Mouse (Mus musculus): ENCODE data around the gene Adprh.

Gene Adprh

DNA sequence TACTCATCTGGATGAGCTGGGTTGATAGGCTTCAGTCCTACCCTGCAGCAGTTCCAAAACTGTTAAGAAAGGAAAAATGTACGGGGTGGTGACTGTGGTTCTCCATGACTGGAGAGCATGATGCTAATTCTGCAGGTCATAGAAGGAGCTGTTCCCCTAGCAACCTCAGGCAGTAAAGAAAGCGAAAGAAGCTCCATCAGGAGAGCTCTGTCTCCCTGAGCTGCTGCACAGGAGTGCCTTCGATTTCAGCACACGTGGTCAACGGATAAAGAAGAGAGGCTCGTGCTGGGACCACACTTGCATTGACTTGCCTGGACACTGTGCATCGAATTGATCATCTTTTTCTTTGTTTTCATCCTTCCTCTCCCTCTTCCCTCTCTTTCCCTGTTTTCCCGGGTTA is 10.3 kb downstream of the Adprh start:
- DNase-seq (ENCODE audit: low spot score), result no peak

DNA sequence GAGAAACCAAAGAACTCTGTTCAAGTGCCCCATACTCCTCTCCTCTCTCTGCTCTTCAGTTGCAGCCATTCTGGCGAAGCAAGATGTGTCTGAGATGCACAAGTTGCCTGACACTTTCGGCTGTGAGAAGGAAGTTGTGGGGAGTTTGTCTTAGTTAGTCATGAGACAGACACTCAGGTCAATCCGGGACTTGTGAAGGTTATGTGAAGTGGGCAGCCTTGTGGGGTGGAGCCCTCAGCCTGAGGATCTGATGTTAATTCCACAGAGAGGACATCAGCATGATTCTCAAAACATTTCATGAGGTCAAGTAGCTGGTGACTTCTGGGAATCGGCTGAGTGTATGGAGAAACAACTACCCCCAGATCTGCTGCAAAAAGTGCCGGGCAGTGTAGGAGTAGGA is 10.9 kb downstream of the Adprh start:
- DNase-seq (ENCODE audit: low spot score), result no peak

DNA sequence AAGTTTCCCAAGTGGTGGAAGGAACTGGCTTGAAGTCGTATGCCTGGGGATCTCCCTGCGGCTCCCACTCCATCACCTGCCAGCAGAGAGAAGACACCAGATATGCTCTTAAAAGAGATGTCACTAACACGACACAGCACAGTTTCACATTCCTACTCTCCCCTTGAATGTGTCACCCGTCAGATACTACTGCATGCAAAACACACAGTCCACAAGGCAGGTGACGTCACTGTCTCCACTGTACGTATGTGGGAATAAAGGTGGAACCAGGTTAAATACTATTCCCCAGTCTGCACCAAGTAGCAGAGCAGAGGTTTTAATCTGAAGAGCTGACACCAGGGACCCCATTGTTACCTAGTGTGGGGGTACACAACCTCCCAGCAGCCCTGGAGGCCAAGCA is 12.1 kb downstream of the Adprh start:
- no peak for DNase-seq (ENCODE audit: low spot score)

DNA sequence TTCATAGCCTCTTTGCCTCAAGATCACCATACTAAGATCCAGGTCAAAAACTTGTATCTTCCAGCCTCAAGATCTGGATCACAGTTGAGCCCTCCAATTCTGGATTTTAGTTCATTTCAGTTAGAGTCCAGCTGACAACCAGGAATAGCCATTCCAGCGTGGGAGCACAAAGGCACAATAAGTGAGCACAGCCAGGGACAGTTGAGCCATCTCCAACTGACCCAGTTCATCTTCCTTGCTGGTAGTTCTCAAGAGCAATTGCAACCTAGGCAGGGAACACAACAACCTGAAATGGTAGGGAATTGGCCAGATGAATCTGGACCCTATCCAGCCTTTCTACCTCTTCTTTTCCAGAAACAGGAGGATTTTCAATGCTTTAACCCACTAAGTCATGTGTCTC is 13.3 kb downstream of the Adprh start:
- no peak for DNase-seq (ENCODE audit: low spot score)

DNA sequence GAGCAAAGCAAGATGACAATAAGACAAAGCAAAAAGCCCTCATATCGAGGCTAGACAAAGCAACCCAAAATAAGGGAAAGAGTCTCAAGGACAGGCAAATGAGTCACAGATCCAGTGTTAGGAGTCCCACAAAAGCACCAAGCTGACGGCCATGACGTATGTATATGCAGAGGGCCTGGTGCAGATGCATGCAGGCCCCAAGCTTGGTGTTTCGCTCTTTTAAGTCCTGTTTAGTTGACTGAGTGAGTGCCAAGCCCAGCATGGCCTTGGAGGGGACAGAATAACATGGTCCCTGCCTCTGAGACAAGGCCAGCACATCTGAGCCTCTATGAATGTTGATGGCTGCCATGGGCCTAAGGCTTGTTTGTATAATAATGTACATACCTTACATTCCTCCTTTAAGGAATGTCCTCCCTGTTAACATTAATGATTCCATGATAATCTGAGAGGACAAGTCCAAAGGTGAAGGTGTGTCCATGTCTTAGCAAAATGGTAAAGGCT is 18.2 kb downstream of the Adprh start:
- no peak for DNase-seq (ENCODE audit: low spot score)

DNA sequence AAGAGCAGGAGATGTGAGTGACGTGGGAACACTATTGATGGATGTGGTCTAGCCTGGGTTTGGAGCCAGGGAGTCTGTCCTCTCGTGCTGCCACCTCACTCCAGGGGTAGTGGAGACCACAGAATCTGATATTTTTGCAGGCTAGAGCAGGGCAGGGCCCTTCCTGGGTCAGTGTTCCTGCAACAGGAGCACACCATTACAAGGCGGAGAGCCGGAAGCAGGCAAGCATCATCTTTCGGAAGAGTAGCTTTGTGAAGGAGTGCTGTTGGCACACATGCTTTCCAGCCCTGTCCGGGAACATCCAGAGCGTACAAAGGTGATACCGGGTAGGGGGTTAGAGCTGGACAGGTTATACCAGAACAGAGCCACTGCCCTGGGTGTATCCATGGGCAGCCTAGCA is 19.0 kb downstream of the Adprh start:
- DNase-seq (ENCODE audit: low spot score), result no peak

DNA sequence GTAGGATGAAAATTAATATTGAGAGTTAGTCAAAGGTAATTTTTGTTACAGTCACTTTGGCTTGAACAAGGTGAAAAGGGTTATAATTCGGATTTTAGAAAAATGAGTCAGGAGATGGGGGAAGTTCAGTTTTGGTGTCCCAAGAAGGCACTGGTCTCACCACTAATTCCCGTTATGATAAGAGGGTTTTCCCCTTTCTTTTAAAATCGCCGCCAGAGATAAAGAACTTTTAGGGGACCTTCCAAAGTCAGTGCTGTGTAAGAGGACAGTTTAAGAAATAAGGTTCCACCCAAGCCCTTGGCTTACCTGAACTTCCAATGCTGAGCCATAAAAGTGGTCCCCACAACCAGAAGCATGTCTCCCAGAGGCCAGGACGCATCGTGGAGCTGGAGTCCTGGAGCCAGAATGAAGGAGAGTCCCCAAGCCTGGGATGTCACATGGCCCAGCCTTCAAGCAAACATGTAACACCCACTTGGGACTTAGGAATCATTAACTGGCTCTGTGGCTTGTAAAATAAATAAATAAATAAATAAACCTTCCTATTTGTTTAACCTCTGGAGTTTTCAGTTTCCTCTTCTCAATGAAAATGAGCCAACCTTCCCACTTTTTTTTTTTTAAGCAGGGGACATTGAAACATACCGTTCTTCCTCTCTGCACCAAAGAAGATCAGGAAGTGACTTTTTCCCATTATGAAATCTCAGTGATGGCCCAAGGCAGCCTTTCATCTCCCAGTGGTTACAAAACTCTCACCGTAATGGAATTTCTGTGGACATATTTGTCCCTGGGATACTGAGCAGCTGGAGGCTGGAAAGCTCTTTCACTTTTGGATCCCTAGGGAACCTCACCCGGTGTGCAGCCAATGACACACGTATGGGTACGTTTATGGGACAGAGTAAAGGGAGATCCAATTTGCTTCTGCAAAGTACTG is 19.7 kb downstream of the Adprh start, which contains the start of gene Pla1a:
Gene Pla1a (minus strand): TSS at position 648 of the 928 bp plus-strand sequence.
- no peak for DNase-seq (ENCODE audit: low spot score)

DNA sequence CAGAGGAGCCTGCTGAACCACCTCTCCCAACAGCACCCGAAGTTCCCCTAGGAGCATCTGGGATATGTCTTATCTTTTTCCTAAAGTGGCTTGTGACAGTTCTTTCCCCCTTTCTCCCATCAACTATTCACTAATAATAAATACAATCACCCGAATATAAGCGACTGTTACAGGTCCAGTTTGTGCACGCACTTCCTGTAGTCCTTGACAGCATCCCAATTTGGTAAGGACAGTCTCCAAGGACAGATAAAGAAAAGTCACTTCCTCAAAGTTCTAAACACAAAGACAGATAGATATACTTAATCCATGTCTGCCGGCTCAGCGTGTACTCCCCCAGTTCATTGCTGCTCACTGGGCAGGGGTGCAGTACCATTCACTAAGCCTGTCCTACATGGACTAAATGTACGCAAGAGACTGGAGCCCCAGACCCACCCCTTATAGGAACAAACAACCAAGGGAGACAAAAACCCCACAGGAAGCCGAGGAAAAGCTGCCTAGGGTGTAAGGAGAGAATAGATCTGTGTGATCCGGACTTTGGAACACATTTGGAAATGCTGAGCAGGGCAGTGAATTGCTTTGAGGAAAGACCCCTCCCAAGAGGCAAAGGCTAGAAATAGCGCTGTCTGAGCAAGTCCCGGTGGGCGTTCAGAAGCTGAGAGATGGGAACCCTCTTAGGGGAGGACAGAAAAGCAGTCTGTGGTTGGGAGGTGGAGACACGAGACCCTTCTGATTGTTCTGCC is 20.9 kb downstream of the Adprh start:
- no peak for DNase-seq (ENCODE audit: low spot score)

DNA sequence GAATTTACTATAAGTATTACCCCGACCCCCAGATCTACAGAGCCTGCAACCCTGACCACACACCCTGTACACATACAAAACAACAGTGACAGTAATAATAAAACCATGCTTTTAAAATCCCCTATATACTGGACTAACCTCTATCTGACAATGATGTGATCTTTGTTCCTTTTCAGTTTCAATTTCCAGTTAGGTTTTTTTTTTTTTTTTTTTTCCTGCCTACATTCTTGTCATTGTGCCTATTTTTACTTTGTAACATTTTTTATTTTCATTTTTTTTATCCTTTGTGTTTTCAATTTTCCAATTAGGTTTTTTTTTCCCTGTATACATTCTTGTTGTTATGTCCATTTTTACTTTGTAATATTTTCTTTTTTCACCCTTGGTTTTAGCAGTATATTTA is 26.7 kb downstream of the Adprh start:
- DNase-seq (ENCODE audit: low spot score), result no peak

DNA sequence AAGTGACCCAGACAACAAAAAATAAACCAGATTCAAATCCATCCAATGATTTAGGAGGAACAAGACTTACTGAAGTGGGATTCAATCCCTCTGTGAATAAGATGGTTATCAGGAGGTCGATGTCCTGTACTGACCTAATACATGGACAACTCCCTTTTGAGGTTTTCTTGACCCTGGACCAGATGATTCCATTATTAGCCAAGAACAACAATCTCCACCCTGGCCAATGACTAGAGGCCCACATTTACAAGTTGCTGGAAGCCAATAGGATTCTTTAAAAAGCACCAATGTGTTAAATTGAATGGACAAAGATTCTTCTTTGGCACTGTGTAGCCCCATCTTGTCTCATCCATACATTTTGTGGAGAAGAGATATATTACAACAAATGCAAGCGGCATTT is 27.1 kb downstream of the Adprh start:
- DNase-seq (ENCODE audit: low spot score), result no peak

DNA sequence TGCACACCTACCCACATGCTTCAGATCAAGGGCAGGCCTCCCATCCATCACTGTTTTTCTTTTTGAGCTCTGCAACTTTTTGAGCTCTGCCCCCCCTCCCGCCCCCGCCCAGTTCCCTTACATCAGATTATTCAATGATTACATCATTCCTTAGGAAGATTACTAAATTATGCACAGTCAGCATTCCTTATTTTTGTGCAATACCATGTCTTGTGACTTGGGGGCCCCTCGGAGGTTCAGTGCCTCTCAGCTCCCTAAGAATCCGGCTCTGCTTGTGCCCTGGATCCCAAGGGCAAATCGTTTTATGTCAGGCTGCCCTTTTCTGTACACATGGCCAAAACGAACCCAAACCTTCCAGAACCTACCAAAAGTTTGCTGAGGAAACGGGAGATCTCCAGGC is 37.5 kb downstream of the Adprh start:
- DNase-seq (ENCODE audit: low spot score), result no peak

DNA sequence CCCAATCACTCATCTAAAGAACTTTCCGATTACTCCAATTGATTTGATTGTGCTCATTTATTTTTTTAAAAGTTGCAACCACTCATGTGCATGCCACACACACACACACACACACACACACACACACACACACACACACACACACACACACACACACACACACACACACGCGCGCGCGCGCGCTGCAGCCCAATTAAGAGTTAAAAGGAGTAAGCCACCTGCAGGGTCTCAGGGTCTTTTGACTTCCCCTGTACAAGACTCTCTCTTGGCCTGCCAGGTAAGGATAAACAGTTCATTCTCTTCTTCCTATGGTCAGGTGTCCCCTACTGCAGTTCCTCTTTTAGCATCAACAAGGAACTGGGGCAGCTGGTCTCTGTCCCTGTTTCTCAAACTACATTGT is 44.1 kb downstream of the Adprh start:
- no peak for DNase-seq (ENCODE audit: low spot score)

DNA sequence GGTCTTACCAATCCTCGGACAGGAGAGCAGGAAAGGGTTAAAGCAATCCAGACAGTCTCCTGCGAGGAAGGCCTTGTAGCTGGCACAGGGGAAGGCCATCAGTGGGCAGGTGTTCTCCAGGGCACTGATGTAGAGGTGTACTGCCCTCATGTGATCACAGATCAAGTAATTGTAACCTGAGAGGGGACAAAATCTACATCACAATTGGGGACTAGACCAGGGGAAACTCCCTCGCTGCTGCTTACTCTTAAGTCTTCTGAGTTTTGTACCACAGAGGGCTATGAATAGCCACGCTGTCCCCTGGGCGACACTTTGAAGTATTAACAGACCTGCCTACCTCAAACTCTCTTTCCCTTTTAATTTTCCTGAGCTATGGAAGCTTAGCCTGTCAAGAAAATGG is 44.9 kb downstream of the Adprh start:
- DNase-seq (ENCODE audit: low spot score), result no peak

DNA sequence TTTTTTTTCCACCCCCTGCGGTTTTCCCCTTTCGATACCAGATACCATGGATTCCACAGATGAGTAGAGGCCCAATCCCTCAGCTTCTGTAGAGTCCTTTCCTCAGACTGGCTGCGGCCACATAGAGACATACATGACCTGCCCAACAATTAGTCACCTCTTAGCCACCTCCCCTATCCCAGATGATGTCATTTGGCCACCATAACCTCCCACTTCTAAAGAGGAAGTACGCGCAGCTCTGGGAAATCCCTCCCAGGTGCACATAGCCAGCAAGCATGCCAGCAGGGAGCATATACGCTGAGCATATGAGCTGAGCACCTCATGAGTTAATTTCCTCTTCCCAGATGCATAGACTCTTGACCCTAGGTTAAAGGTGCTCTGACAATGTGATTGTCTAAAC is 45.8 kb downstream of the Adprh start:
- DNase-seq (ENCODE audit: low spot score), result no peak

DNA sequence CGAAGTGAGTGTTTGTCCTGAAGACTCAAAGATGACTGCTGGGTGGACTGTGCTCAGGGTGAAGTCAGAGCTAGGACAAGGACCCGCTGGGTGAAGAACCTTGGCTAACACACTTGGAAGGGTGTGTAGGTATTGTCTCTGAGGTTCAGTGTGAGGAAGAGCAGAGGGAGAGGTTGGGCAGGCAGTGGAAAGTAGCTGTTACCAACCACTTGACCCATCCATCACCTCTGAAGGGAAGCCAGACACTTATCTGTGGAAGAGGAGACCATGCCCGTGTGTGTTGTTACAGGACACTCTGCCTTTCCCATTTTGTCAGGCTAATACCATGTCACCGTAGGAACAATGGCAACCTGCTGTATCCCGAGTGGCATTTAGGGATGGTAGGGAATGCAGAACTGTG is 46.2 kb downstream of the Adprh start:
- DNase-seq (ENCODE audit: low spot score), result no peak

DNA sequence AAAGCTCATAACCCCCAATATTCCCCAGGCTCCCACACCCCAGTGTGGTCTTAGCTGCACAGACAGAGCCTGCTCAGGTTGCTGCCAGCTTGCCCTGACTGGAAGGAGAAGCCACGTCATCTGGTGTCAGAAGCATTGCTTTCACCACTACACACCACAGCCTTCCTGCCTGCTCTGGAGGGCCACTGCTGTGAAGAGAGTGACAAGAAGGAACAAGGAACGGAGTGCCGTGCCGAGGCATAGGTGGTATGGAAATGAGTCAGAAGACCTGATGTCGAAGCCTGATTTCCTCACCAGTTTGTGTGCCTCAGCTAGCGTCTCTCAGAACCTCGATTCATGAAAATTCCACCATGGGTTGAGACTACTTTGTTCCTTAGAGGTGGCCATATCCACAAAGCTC is 48.9 kb downstream of the Adprh start:
- no peak for DNase-seq (ENCODE audit: low spot score)

DNA sequence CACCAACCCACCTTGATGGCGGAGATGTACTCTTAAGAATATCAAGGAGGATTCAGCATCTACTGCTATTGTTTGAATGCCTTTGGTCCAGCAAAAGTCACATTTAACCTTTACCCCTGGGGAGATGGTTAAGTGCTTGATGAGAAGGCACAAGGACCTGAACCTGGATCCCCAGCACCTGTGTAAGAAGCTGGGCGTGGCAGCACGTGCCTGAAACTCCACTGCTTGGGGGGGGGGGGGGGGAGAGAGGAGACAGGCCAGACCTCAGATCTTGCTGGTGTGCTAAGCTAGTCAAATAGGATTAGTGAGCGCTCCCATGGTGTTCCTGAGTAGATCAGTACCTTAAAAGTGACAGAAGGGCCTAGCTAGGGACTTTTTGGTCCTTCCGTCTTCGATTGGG is 51.0 kb downstream of the Adprh start:
- DNase-seq (ENCODE audit: low spot score), result no peak

DNA sequence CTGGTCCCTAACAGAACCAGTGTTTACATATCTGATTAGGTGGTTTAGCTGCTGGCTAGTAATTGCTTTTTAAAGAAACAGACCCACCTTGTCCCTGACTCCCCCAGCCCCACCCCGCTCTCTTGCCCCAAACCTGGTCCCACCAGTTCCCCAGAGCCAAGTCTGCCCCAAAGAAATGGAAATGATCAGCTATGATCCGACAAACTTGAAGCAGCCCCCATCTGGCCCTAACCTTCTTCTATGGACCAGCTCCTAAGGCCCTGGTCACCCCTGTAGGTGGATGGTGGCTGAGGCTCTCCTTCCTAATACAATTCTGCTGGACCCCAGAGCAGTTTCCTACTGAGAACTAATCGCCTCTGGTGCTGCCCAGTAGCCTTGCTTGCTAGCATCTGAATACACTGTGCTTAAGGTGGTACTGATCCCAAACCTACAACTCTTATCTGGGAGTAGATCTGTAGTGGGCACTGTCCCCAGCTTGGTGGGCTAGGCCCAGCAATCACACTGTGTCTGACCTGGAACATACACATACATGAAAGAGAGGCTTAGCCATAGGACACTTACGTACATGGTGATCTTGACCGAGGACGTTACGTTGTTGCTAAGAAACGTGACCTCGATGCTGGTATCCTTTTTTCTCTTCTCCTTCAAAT is 52.1 kb downstream of the Adprh start:
- no peak for DNase-seq (ENCODE audit: low spot score)

DNA sequence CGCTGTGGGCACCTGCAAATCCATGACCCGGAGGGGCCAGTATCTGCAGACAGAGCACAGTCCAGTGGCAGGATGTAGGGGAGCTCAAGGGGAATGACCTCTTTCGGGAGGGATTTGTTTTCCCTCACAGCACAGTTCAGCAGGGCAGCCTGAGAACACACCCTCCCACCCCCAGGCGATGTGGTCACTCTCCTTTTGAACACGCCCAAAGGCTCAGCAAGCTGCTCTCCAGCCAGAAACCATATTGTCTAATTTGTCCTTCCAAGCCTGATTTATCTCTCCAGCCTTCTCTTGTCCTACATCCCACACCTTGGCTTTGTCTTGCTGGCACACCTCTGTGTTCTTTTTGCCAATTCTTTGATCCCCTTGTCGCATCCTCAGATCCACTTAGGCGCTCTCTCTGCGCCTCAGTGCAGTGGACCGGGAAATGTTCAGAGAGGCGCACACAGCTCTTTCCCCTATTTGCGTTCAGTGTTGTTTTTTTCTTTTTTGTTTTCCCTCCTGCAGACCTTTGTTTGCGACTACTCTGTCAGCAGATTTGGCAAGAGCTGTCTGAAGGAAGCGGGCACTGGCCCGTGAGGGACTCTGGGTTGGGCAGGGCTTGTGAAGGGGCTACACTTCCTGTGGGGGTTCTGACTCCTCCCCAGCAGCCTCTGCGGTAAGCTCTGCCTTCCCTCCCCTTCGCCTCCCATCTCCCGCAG is 52.8 kb downstream of the Adprh start:
- no peak for DNase-seq (ENCODE audit: low spot score)

DNA sequence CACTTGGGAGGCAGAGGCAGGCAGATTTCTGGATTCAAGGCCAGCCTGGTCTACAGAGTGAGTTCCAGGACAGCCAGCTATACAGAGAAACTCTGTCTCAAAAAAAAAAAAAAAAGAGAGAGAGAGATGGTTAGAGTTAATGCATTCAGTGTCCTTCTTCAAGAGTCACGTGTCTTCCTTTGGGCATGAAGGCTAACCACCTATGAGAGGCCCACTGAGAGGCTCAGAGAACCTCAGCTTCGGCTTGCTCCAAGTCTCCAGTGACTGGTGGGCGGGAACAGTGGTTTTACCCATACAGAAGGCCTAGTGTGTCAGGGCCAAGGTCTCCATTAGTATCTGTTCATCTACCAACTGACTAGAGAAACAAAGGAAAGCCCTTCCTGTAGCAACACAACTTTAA is 53.4 kb downstream of the Adprh start:
- no peak for DNase-seq (ENCODE audit: low spot score)

DNA sequence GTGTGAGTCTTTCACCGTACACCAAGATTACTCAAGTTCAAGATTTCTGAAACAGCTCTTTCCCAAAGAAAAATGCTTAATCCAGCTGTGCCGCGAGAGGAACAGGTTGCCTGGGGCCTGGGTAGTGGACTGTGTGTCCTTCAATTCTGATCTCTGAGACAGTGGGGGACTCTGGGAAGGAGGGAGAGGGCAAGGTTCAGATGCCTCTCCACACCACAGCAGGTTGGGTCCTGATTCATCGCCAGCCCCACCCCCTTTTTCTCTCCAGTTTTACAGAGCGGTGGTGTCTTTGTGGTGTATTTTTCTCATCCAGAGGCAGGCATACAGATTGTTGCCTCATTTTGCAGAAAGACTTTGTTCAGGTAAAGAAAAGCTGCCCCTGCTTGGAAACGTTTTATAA is 54.2 kb downstream of the Adprh start:
- DNase-seq (ENCODE audit: low spot score), result no peak

DNA sequence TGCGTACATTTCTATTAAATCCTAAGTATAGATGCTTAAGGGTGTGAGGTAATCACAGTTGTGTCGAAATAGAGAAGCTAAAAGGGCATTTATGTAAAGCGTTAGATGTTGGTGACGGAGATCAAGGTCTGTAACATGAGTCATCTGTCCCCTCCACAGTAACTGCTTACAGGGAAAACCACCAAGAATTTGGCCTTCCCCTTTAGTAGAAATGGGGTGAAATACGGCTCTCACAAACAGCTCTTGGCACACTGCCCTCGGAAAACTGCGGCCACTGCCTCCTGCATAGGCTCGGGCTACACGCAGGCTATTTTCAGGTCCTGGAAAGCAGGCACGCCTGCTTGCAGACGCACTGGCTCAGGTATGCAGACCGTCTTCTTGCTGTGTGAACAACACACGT is 56.3 kb downstream of the Adprh start:
- DNase-seq (ENCODE audit: low spot score), result no peak

All from spleen, adult 12 weeks (tissue).